Mouse (Mus musculus) left cerebral cortex, adult 2 months (tissue): Measurements from ENCODE around the gene Coro7. TPM values are rescaled to one million over a fixed set of nuclear protein-coding genes. Genes with fewer than 3 reads are reported as not detected.

ENCODE experiments used
- DNase-seq, 2 experiments: peaks; one replicate each; pipeline ENCODE4 v3.0.0; 2021 to 2022; ENCODE audit warnings: low spot score in 2 of 2, mixed read lengths in 1 of 2; ENCODE audit errors: extremely low spot score in 1 of 2
- H3K27ac ChIP-seq: fragments of 200-600 bp; 2 replicates; pipeline ENCODE4 v1.8.1; 2022
- H3K4me3 ChIP-seq: fragments of 200-600 bp; 2 replicates; pipeline ENCODE4 v1.8.1; 2022
- CTCF ChIP-seq: fragments of 200-600 bp; IDR thresholded peaks from 2 replicates; pipeline ENCODE4 v1.8.1; 2022; ENCODE audit warnings: antibody characterized with exemption, mild to moderate bottlenecking, moderate library complexity
- intact Hi-C: fragments of 180-260 bp; cut with DNase I; formaldehyde crosslinking; loops from one replicate; pipeline ENCODE4 v1.15.1; 2025
- total RNA-seq, 2 experiments: library from RNA; stranded (reverse); gene quantifications; 2 replicates each; pipeline ENCODE4 v1.2.3; 2021

Gene Coro7
- total RNA-seq, 2 experiments from 2014 or later, result 76.7 to 92.0 TPM

DNA sequence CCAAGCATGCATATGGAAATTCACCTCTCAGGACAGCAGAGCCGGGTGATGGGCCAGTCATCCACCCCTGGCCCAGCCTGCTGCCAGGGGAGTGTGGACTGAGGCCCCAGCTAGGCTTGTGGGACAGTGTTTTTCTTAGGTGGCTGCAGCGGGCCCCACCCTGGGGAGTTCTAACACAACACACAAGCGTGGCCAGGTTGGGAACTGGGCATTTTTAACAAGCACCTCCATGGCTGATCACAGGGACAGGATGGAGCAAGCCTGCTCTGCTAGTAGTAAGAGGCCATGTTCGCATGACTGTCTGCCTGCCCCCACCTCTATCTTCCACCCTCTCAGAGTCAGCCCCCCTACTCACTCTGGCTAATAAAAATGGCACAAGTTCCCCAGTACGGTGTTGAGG, 81.5 kb downstream of the Coro7 start:
- DNase-seq, result peak in 1 of 2 experiments; percentile 7
- no peak for TF ChIP-seq CTCF
- H3K4me3 ChIP-seq, result no peak overlapping the region
- no peak overlapping the region for H3K27ac ChIP-seq
- intact Hi-C loops, result no loop called here

DNA sequence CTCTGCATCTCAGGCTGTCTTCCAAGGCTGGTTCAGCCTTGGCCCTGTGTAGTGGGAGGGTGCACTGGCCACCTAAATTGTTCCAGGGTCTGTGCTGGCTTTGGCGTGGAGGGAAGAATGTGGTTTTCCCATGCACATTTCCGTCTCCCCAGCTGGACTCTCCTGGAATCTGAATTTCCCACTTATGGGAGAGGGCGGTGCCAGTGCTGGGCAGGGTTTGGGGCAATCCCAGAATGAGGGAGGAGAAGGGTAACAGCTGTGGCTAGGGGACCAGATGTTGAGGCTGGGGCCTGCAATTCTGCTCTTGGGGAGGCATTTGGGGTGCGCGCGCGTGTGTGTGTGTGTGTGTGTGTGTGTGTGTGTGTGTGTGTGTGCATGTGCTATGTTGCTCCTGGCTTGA, 82.3 kb downstream of the Coro7 start:
- no peak for TF ChIP-seq CTCF
- no peak overlapping the region for H3K27ac ChIP-seq
- intact Hi-C loops, result no loop called here
- DNase-seq, result peak in 1 of 2 experiments; percentile 5
- no peak overlapping the region for H3K4me3 ChIP-seq

DNA sequence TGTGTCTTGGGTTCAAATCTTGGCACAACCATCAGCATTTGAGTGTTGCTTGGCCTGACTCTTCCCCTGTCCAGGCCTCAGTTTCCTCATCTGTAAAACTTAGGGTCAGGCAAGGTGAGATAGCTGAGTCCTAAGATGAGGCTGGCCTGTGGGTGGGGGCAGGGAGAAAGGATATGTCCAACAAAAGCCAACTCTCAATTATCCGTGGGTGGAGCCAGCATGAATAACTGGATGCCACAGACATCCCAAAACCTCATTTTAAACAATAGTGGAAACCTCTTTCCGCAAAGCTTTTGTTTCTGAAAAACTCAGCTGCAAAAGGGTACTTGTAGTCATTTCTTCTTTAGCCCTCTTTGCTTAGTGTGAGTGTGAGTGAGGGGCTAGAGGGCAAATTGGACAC, 82.7 kb downstream of the Coro7 start:
- no peak overlapping the region for H3K4me3 ChIP-seq

DNA sequence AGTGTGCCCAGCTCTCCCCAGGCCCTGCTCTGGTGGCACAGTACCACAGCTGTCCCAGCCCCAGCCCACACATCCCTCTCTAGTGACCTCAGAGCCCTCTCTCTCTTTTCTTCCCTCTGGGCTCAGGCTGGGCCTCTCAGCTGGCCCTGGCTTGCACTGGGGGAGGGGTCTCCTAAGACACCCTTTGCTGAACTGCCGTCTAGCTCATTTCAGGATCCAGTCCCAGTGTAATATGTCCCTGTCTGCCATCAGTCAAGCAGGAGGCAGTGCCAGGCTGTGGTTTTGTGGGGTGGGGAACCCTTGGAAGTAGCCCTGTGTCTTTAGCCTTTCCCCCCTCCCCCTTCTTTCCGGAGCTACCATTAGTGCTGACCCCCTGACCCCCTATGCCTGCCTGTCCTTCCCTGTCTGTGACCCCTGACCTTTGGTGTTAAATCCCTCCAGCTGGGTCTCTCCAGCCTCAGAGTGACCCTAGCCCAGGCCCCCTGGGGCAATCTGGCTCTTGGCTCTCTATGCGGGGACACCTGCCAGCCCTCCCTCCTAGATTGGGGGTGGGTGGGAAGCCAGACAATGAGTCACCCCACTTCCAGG, 83.3 kb downstream of the Coro7 start:
- peak overlapping the region; percentile 47; the same call in 1 of the 2 replicates for H3K27ac ChIP-seq
- intact Hi-C loops, result no loop called here
- peak overlapping the region; percentile 80 for H3K4me3 ChIP-seq

More for the DNA sequence above, 82.7 kb downstream of the Coro7 start:
- intact Hi-C loops, result no loop called here
- DNase-seq, result no peak
- no peak for TF ChIP-seq CTCF
- no peak overlapping the region for H3K27ac ChIP-seq

DNA sequence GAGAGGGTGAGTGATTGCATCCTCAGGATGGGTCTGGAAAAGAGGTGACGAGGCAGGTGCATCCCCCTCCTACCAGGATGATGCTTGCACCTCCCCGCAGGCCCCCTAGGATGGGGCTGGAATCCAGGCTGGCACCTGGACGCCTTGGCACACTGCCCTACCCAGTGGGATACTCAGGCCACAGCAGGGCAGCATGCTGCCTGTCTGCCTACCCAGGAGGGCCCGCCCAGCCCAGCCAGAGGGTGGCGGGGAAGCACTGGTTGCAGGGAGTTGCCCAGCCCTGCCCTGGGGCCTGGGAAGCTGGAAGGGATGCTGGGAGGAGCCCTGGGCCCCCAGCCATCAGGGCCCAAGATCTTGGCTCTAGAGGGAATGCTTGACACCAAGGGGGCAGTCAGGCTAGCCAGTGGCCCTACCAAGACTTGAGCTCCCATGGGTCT, 84.0 kb downstream of the Coro7 start:
- no peak for TF ChIP-seq CTCF
- intact Hi-C loops, result no loop called here
- Histone ChIP-seq H3K27ac (peak overlapping the region; percentile 90; the same call in 1 of the 2 replicates), H3K4me3 (peak overlapping the region; percentile 80)
- peak in 1 of 2 experiments; percentile 36 for DNase-seq

More for the DNA sequence above, 83.3 kb downstream of the Coro7 start:
- DNase-seq, result no peak
- no peak for TF ChIP-seq CTCF

DNA sequence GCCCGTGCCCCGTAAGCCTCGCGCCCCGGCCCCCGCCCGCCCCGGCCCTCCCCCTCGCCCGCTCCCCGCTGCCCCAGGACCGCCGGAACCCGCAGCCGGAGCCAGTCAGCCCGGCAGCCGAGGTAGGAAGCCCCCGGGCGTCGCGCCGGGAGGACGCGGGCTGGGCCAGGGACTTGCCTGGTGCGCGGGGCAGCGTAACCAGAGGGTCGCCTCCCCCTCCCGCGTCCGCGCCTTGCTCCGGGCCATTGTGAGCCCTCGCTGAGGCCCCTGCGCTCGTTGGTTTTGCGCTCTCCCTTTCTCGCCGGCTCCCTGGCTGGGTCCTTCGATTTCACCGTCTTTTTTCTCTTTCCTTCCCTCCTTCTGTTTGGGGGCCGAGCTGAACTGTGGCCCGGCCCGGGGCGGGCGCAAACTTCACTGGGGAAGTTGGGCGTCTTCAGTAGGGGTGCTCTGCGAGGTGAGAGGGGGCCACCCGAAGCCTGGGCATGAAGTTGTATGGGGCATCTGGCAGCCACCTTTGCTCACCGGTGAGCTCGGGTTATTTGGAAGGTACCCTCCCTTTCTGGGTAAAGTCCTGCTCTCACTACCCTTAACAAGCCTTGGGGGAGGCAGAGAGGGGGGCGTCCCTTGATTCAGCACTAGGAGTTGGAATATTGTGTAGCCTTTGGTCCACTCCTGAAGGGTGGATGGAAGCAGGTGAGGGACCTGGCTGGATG, 84.6 kb downstream of the Coro7 start:
- DNase-seq, result no peak
- Histone ChIP-seq H3K27ac (peak overlapping the region; percentile 90), H3K4me3 (peak overlapping the region; percentile 80)
- TF ChIP-seq CTCF, result no peak
- intact Hi-C loops, result no loop called here

DNA sequence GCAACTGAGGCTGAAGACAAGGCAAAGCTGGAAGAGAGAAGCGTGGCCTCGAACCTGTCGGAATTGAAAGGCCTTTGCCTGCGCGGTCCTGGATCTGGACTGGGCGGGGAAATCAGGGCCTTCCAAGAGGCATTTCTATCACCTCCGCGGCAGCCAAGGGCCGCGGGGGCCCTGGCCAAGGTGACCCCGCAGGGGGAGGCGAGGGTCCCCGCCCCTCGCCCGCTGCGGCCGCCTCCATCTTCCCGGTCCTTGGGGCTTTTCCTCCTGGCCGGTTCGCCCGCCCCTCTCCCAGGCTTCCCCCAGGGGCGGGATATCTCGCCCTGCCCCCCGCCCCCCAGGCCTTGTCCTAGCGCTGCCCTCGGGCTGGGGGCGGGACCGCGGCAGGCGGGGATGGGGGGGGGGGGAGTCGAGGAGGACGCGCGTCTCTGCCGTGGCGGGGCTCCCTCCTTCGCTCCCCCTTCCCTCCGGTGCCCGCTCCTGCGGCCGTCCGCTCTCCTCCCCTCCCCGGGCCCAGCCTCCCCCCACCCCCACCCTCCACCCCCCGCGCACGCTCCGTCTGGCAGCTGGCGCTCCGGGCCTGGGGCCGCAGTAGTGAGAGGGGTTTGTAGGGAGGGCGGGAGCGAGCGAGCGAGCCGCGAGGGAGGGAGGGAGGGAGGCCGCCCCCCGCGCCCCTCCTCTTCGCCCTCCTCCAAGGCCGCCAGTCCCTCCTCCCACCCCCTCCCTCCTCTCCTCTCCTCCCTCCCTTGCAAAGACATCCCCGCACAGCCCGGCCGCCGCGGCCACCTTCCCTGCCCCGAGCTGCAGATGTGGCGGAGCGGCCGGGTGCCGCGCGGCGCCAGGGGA, 85.4 kb downstream of the Coro7 start, which contains the start of gene Glis2:
Glis2 (plus strand) TSS at position 743 of the 843 bp plus-strand sequence.
- Histone ChIP-seq H3K27ac (peak within 1 kb of the TSS; percentile 90), H3K4me3 (peak within 1 kb of the TSS; percentile 80)
- DNase-seq, result peak; percentile 45 to 52
- intact Hi-C loops, result no loop called here
- no peak for TF ChIP-seq CTCF

DNA sequence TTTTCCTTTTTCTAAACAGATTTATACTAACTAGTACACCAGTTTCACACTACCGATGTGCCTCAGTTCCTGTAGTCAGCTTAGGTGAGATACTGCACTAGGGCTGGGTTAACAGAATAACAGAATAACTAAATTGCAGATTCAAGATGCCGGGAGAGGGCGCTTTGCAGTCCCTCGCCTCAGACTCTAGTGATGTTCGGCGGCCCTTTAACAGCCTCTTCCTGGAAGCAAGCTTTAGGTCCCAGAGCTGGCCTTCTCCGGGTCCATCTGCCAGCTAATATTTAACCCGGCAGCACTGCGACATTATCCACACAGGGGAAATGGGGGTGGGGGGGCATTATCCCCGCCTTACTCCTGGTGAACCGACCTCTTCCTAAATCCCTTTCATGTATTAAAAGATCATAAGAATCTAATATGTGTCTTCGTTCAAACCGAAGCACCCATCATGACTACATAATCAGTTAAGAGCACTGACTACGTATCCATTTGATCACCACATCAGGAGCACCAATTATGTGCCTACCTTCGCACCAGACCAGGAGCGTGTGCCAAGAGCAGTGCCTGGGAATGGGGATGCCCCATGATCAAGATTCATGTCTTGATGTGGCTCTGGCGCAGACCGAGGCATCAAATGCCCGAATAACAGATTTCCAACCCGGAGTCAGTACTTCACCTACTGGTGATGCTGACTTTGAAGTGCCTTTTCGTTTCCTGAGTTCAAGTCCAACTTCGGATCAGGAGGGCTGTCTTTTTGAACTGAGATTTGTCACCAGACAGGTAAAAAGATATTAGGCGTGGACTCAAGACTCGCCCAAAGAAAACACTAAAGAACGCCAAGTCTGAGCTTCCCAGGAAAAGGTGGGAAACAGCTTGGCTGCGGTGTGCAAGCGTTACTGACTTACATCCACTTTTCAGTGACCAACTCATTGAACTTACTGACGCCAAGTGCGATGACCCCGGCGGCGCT, 86.4 kb downstream of the Coro7 start:
- TF ChIP-seq CTCF, result peak; percentile 58
- peak overlapping the region; percentile 80 for H3K4me3 ChIP-seq
- H3K27ac ChIP-seq, result peak overlapping the region; percentile 90
- intact Hi-C loops, result no loop called here
- DNase-seq, result peak; percentile 49 to 54

DNA sequence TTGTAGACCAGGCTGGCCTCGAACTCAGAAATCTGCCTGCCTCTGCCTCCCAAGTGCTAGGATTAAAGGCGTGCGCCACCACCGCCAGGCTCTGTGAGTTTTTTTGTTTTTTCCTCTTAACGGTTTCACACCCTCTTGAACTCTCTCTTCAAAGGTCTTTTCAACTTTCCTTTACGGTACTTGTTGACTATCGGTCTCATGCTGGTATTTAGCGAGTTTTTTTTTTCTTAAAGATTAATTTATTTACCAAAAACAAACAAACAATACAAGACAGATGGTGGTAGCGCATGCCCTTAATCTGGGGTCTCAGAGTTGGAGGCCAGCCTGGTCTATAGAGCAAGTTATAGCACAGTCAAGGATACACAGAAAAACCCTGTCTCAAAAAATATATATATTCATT, 89.3 kb downstream of the Coro7 start:
- intact Hi-C loops, result no loop called here
- Histone ChIP-seq H3K4me3 (no peak overlapping the region), H3K27ac (no peak overlapping the region)
- TF ChIP-seq CTCF, result no peak
- DNase-seq, result no peak

DNA sequence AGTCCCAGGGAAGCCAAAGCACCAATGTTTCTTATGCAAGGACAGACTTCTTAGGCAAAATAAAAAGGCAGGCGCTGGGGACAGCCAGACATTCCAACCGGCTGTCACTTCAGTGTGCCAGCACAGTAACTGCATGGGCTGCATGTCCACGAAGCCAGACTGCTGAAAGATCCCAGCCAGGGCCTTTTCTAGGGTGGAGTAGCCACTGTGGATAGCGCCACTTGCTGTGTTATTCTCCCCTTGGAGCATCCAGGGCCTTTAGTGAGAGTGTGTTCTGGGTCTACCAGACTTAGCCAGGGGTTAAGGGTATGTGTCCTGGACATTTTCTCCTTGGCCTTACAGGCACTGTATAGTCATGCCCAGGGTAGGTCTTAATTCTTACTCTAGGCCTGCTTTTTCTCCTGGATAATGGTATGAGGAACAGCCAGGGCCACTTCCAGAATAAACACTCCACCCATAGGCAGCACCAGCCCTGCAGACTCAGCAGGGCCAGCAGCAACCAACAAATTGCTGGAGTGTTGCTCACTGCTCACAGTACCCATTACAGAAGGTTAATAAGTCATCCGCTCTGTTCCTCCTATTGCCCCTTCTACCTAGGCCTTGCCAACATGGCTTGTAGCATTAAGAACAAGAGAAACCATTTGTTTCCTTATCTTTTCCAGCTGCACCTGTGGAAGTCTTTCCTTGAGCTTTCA, 91.9 kb downstream of the Coro7 start:
- Histone ChIP-seq H3K27ac (peak overlapping the region; percentile 64), H3K4me3 (no peak overlapping the region)
- intact Hi-C loops, result no loop called here
- DNase-seq, result no peak
- no peak for TF ChIP-seq CTCF
